Mouse (Mus musculus) forebrain, embryonic 11.5 days (tissue): ENCODE data around the gene Tagln2. TPM values are rescaled to one million over a fixed set of nuclear protein-coding genes. Genes with fewer than 3 reads are reported as not detected.

Source experiments
- ATAC-seq: fragments of 200-750 bp; cut with Nextera tagmentation; replicated peaks from 2 replicates; pipeline ENCODE4 v1.8.0; 2017; ENCODE audit warnings: moderate TSS enrichment; ENCODE audit not compliant: low FRiP score
- DNase-seq: peaks from one replicate; pipeline ENCODE4 v3.0.0-alpha.2; 2017; ENCODE audit warnings: low spot score
- H3K27ac ChIP-seq: fragments of 300-500 bp; sonication (generic); 2 replicates; pipeline ENCODE4 v1.5.1; 2014; ENCODE audit warnings: low read depth, low read length
- H3K27me3 ChIP-seq: fragments of 300-500 bp; sonication (generic); 2 replicates; pipeline ENCODE4 v1.6.1; 2014; ENCODE audit warnings: mild to moderate bottlenecking, low read length, mixed read lengths; ENCODE audit not compliant: control insufficient read depth, insufficient read depth
- H3K36me3 ChIP-seq: fragments of 300-500 bp; sonication (generic); 2 replicates; pipeline ENCODE4 v1.6.1; 2014; ENCODE audit warnings: mild to moderate bottlenecking, low read length, moderate library complexity, mixed read lengths; ENCODE audit not compliant: control insufficient read depth, insufficient read depth
- H3K4me1 ChIP-seq: fragments of 300-500 bp; sonication (generic); replicated peaks from 2 replicates; pipeline ENCODE4 v1.6.1; 2014; ENCODE audit warnings: low read length, mixed read lengths; ENCODE audit not compliant: control insufficient read depth, insufficient read depth
- H3K4me2 ChIP-seq: fragments of 300-500 bp; sonication (generic); 2 replicates; pipeline ENCODE4 v1.6.1; 2014; ENCODE audit warnings: low read depth, mild to moderate bottlenecking, low read length, moderate library complexity, mixed read lengths; ENCODE audit not compliant: severe bottlenecking
- H3K4me3 ChIP-seq: fragments of 300-500 bp; sonication (generic); 2 replicates; pipeline ENCODE4 v1.5.1; 2014; ENCODE audit warnings: low read depth, low read length
- H3K9ac ChIP-seq: fragments of 300-500 bp; sonication (generic); 2 replicates; pipeline ENCODE4 v1.6.1; 2014; ENCODE audit warnings: low read length
- H3K9me3 ChIP-seq: fragments of 300-500 bp; sonication (generic); 2 replicates; pipeline ENCODE4 v1.6.1; 2016; ENCODE audit warnings: low read length, mixed read lengths; ENCODE audit not compliant: control insufficient read depth
- WGBS: fragments of 180-500 bp; shearing (Covaris S2); extraction: QIAGEN DNeasy Blood & Tissue Kit; methylation state at CpG from one replicate; pipeline ENCODE4 v1.1.7; 2014; 5-methylcytosine and 5-hydroxymethylcytosine counted together
- polyA plus RNA-seq: library from polyadenylated mRNA; unstranded; fragments of >200 nt; fragmentation: Nextera tagmentation; extraction: Ambion mirVana; gene quantifications from 2 replicates; pipeline ENCODE4 v1.2.1, GENCODE M21; 2014

The Tagln2 gene
- polyA plus RNA-seq = 38.5 and 38.6 TPM in 2 replicates

DNA sequence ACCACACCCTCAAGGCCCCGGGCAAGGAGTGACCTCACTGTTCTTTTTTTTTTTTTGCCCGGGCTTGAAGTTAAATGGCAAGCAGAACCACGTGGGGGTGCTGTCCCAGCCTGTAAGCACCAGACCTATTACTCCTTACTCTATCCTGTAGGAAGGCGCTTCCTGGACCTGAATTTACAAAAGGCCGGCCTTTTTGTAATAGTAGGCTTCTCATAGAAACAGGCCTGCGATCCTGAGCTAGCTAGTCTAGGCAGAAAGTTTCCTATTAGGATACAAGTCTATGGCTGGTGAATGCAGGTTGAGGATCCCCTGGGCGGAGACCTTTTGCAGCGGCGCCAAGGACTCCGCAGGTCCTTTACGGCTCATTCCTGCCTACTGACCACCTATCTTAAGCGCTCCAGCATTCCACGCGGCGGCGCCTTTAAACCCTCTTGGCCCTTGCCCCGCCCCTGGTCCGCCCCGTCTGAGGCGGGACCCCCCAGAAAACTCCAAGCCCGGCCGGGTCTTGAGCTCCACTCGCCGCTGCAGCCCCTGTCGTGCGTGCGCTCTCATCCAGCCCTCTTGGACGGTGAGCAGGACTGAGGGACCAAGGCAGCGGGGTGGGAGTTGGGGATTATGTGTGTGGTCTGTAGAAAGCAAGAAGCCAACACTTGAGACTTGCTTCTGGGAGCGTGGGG, at the start of gene Tagln2:
Tagln2 (plus strand) TSS at position 283 of the 677 bp plus-strand sequence.
- under 1% methylated on average over 30 of the region's 30 CpGs for WGBS
- peak within 1 kb of the TSS; percentile 36 for H3K4me3 ChIP-seq
- H3K9ac ChIP-seq = peak within 1 kb of the TSS; percentile 47
- H3K4me2 ChIP-seq = peak within 1 kb of the TSS; percentile 58
- H3K4me1 ChIP-seq = peaks cover 24% of the 10 kb centered on the region; the same call in 1 of the 2 replicates
- ATAC-seq (peak; percentile 53), DNase-seq (peak; percentile 82)
- H3K36me3 ChIP-seq = peaks cover 11% of the 10 kb centered on the region
- peaks cover 23% of the 10 kb centered on the region for H3K27me3 ChIP-seq
- no peak within 1 kb of the TSS for H3K27ac ChIP-seq
- no peaks in the 10 kb centered on the region for H3K9me3 ChIP-seq

DNA sequence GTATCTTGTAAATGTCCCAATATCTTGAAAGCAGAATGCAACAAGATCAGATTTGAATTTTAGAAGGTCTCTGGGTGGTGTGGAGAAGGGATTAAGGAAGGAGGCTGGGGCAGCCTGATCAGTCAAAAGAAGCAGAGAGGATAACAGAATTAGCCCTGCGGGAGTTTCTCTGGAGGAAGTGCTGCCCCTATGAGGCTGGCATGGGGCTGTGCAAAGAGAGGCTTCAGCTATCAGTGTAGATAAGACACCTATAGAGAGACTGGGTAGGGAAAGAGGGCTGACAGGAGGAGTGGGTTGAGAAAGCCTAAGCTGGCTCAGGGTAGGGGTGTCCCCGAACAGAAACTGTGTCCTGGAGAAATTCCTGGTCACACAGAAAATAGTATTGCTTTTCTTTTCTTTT, 49.6 kb upstream of the Tagln2 start:
- H3K4me3 ChIP-seq = no peak overlapping the region
- H3K4me1 ChIP-seq = no peaks in the 10 kb centered on the region
- H3K9ac ChIP-seq = no peak overlapping the region
- ATAC-seq = no peak
- no peak overlapping the region for H3K27ac ChIP-seq
- no peaks in the 10 kb centered on the region for H3K9me3 ChIP-seq
- 21% methylated on average over 2 of the region's 2 CpGs for WGBS
- H3K4me2 ChIP-seq = no peak overlapping the region
- no peaks in the 10 kb centered on the region for H3K36me3 ChIP-seq
- DNase-seq = no peak
- no peaks in the 10 kb centered on the region for H3K27me3 ChIP-seq

DNA sequence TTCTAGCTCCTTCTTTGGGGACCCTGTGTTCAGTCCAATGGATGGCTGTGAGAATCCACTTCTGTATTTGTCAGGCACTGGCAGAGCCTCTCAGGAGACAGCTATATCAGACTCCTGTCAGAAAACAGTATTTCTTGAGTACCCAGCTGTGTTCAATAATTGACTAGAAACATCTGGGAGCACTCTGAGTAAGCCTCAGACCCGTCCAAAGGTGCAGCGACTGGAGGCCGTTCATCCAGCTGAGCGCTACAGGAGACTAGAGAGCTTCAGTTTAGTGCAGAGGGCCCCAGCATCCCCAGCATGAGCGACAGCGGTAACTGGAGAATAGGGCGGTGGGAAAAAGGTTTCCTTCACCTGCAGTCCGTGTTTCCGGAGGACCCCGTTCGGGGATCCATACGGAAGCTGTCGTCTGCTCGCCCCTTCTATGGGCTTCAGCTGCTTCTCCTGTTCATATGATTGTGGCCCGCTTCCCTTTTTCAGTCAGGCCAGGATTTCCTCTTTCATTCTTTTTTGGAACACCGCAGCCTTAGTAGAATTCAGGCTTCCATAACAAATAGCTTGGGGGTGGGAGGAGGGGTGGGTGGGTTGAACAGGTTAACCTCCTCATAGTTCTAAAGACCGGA, 48.9 kb upstream of the Tagln2 start:
- Histone ChIP-seq H3K9me3 (no peaks in the 10 kb centered on the region), H3K27me3 (no peaks in the 10 kb centered on the region), H3K4me2 (no peak overlapping the region), H3K9ac (no peak overlapping the region), H3K27ac (no peak overlapping the region), H3K4me1 (no peaks in the 10 kb centered on the region), H3K4me3 (no peak overlapping the region), H3K36me3 (no peaks in the 10 kb centered on the region)
- WGBS = 31% methylated on average over 17 of the region's 17 CpGs
- ATAC-seq = no peak
- DNase-seq = no peak

DNA sequence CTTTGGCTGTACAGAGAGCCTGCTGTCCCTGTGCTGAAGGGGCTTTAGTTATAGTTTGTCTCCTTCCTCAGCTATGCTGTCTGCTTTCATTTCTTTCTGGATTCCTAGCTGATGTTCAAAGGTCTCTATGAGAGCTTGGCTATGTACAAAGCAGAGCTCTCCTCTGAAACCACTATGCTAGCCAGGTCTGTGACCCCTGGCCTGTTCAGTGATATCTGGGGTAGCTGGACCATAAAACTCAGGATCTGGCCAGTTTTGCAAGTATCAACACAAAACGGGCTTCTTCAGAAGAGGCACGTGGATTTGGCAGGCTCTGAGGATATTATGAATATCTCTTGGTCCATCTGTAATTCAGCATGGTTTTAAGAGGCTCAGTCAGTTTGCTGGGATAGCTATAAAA, 46.9 kb upstream of the Tagln2 start:
- no peaks in the 10 kb centered on the region for H3K36me3 ChIP-seq
- H3K4me3 ChIP-seq = no peak overlapping the region
- 90% methylated on average over 2 of the region's 2 CpGs for WGBS
- H3K9ac ChIP-seq = no peak overlapping the region
- no peak for ATAC-seq
- no peak overlapping the region for H3K4me2 ChIP-seq
- H3K9me3 ChIP-seq = no peaks in the 10 kb centered on the region
- DNase-seq = no peak
- H3K27me3 ChIP-seq = no peaks in the 10 kb centered on the region
- H3K4me1 ChIP-seq = no peaks in the 10 kb centered on the region
- no peak overlapping the region for H3K27ac ChIP-seq

DNA sequence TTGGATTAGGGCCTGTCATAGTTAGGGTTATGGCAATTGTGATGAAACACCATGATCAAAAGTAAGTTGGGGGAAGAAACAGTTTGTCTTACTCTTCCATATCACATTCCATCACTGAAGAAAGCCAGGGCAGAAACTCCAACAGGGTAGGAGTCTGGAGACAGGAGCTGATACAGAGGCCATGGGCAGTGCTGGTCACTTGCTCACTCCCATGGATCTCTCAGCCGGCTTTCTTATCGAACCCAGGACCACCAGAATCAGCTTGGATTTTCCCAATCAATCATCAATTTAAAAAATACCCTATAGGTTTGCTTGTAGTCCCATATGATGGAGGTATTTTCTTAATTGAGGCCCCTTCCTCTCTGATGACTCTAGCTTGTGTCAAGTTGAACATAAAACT, 46.0 kb upstream of the Tagln2 start:
- H3K27me3 ChIP-seq = no peaks in the 10 kb centered on the region
- H3K4me3 ChIP-seq = no peak overlapping the region
- H3K27ac ChIP-seq = no peak overlapping the region
- no peak for ATAC-seq
- no peaks in the 10 kb centered on the region for H3K9me3 ChIP-seq
- no peaks in the 10 kb centered on the region for H3K36me3 ChIP-seq
- no peaks in the 10 kb centered on the region for H3K4me1 ChIP-seq
- no peak for DNase-seq
- 98% methylated on average over 2 of the region's 2 CpGs for WGBS
- no peak overlapping the region for H3K4me2 ChIP-seq
- H3K9ac ChIP-seq = no peak overlapping the region

DNA sequence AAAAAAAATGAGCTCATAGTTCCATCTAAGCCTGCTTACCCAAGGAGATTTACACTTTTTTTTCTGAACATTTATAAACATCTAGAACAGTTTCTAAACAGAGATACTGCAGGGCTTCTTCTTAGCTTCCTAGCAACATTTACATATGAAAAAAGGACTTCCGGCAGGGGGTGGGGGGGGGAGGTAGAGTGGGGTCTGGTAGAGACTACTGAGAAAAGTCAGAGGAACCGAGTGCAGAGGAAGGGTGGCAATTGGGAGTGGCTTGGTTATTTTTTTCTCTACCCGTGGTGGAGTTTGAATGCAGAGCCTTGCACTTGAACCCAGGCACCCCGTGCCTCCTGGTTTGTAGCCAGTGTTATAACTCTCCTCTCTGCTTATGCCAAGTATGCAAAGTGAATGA, 44.4 kb upstream of the Tagln2 start:
- no peak overlapping the region for H3K4me2 ChIP-seq
- H3K4me3 ChIP-seq = no peak overlapping the region
- H3K4me1 ChIP-seq = no peaks in the 10 kb centered on the region
- no peaks in the 10 kb centered on the region for H3K36me3 ChIP-seq
- 20% methylated on average over 4 of the region's 4 CpGs for WGBS
- H3K27ac ChIP-seq = no peak overlapping the region
- no peaks in the 10 kb centered on the region for H3K9me3 ChIP-seq
- H3K27me3 ChIP-seq = no peaks in the 10 kb centered on the region
- ATAC-seq (no peak), DNase-seq (no peak)
- no peak overlapping the region for H3K9ac ChIP-seq

DNA sequence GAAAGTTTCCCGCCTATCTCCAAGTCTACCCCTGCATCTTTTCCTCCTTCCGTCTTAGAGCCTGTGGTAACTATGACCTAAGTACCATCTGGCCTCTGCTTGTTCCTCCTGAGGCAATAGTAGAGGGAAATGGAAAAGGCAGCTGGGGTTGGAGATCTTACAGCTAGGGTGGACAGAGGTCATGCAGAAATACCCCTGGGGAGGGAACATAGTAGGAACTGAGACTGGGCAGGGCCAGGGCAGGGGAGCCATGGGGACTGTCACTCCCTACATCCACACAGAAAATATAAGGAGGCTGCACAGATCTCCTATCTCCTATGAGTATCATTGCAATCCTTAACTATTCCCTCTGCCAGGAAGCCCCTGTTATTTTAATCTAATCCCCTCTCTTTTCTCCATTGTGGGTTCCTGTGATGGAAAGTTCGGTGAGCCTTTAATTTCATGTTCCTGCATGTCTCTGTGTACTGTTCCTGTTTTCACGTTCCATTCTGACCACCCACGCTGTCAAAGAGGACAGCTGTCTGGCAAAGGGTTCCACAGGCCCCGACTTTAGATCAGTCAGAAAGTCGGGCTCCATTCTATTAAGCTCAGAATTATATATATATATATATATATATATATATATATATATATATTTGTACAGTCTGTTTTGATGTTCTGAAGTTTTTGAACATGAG, 43.7 kb upstream of the Tagln2 start:
- DNase-seq = no peak
- no peak overlapping the region for H3K4me3 ChIP-seq
- H3K4me2 ChIP-seq = no peak overlapping the region
- no peak for ATAC-seq
- H3K36me3 ChIP-seq = no peaks in the 10 kb centered on the region
- no peaks in the 10 kb centered on the region for H3K4me1 ChIP-seq
- no peaks in the 10 kb centered on the region for H3K9me3 ChIP-seq
- no peak overlapping the region for H3K27ac ChIP-seq
- H3K27me3 ChIP-seq = no peaks in the 10 kb centered on the region
- no peak overlapping the region for H3K9ac ChIP-seq
- 74% methylated on average over 7 of the region's 7 CpGs for WGBS

DNA sequence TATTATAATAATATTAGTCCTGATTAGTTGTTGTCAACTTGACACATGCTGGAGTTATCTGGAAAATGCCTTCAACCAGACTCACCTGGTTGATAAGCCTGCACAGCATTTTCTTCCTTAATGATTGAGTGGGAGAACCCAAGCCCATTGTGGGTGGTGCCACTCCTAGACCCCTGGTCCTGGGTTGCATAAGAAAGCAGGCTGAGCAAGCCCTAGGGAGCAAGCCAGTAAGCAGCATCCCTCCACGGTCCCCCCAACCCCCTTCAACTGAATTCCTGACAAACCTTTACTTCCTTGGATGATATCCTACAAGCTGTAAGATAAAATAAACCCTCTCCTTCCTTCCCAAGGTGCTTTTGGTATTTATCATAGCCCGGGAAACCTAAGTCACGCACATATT, 42.7 kb upstream of the Tagln2 start:
- Histone ChIP-seq H3K27me3 (no peaks in the 10 kb centered on the region), H3K9ac (no peak overlapping the region), H3K36me3 (no peaks in the 10 kb centered on the region), H3K4me3 (no peak overlapping the region), H3K27ac (no peak overlapping the region), H3K4me2 (no peak overlapping the region), H3K9me3 (no peaks in the 10 kb centered on the region), H3K4me1 (no peaks in the 10 kb centered on the region)
- DNase-seq = no peak
- ATAC-seq = no peak
- 94% methylated on average over 3 of the region's 3 CpGs for WGBS
